Mouse (Mus musculus): Measurements from ENCODE around the gene Fes. TPM values are rescaled to one million over a fixed set of nuclear protein-coding genes. Genes with fewer than 3 reads are reported as not detected.

Gene Fes
- total and polyA plus RNA-seq, 3 experiments, result 2.7 to 6.6 TPM; not detected in 1

DNA sequence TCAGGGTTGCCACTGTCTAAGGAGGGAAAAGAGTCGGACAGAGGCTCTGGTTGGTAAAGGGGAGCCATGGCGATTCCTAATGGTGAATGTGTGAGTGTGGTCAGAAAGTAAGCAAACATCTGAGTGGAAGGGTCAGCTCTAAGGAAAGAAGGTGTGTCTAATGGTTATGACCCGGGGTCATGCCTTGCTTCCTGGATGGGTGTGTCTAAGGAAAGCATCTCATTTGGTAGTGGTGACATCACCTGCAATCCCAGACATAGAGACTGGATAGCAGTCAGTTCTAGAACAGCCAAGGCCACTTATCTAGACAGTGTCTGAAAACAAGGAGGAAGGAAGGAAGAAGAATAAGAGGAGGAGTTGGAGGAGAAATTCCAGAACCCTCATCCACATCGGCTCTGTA, 52.9 kb downstream of the Fes start:
- no peak overlapping the region for H3K27ac ChIP-seq (ENCODE audit: control insufficient read depth, low read depth, low read length)
- H3K36me3 ChIP-seq (ENCODE audit: control insufficient read depth in 1 of 2, insufficient read depth in 2 of 2, low read length in 2 of 2), result peaks cover 6 to 12% of the 10 kb centered on the region in 2 experiments
- H3K79me2 ChIP-seq (ENCODE audit: control insufficient read depth, insufficient read depth, low read length, poor library complexity), result peaks cover 10% of the 10 kb centered on the region
- TF ChIP-seq USF1 (IDR thresholded peaks at IDR 0.05; ENCODE audit: low read depth, low read length) (no peak), CTCF (IDR thresholded peaks at IDR 0.05 in 2 of 3, conservative IDR thresholded peaks at IDR 0.05 in 1 of 3; ENCODE audit: control insufficient read depth in 1 of 3, insufficient read depth in 1 of 3, low read depth in 2 of 3, low read length in 3 of 3, poor library complexity in 1 of 3, severe bottlenecking in 1 of 3) (no peak), SMC3 (IDR thresholded peaks at IDR 0.05; ENCODE audit: low read depth, low read length) (no peak)
- no peak overlapping the region for H3K4me3 ChIP-seq (ENCODE audit: control insufficient read depth in 1 of 2, insufficient read depth in 1 of 2, low read depth in 2 of 2, low read length in 2 of 2)
- H3K27me3 ChIP-seq (ENCODE audit: control insufficient read depth in 1 of 2, insufficient read depth in 2 of 2, low read length in 2 of 2), result no peaks in the 10 kb centered on the region
- no peak overlapping the region for H3K9ac ChIP-seq (ENCODE audit: control insufficient read depth, low read depth, low read length, poor library complexity, severe bottlenecking)
- DNase-seq (ENCODE audit: low read depth, low spot score), result no peak
- no peaks in the 10 kb centered on the region for H3K9me3 ChIP-seq (replicated peaks; ENCODE audit: insufficient read depth, low read length)
- peaks cover 0 to 9% of the 10 kb centered on the region in 2 experiments; a peak in 2 of 4 replicates for H3K4me1 ChIP-seq (ENCODE audit: control insufficient read depth in 1 of 2, insufficient read depth in 2 of 2, low read length in 2 of 2)

GRCm38 (mm10) chr7:80331433-80331832, 56.3 kb downstream of the Fes start:
- H3K9ac ChIP-seq (ENCODE audit: control insufficient read depth, low read depth, low read length, poor library complexity, severe bottlenecking), result no peak overlapping the region
- H3K4me1 ChIP-seq (ENCODE audit: control insufficient read depth in 1 of 2, insufficient read depth in 2 of 2, low read length in 2 of 2), result no peaks in the 10 kb centered on the region
- no peaks in the 10 kb centered on the region for H3K79me2 ChIP-seq (ENCODE audit: control insufficient read depth, insufficient read depth, low read length, poor library complexity)
- peaks cover 0 to 12% of the 10 kb centered on the region in 2 experiments; a peak in 2 of 4 replicates for H3K36me3 ChIP-seq (ENCODE audit: control insufficient read depth in 1 of 2, insufficient read depth in 2 of 2, low read length in 2 of 2)
- no peaks in the 10 kb centered on the region for H3K27me3 ChIP-seq (ENCODE audit: control insufficient read depth in 1 of 2, insufficient read depth in 2 of 2, low read length in 2 of 2)
- no peak for DNase-seq (ENCODE audit: low read depth, low spot score)
- no peaks in the 10 kb centered on the region for H3K9me3 ChIP-seq (replicated peaks; ENCODE audit: insufficient read depth, low read length)
- no peak overlapping the region for H3K4me3 ChIP-seq (ENCODE audit: control insufficient read depth in 1 of 2, insufficient read depth in 1 of 2, low read depth in 2 of 2, low read length in 2 of 2)
- TF ChIP-seq MEF2A (IDR thresholded peaks at IDR 0.05; ENCODE audit: extremely low read depth, insufficient replicate concordance, low read depth, low read length, poor library complexity, severe bottlenecking) (no peak), POLR2AphosphoS2 (IDR thresholded peaks at IDR 0.05; ENCODE audit: low read length) (no peak), BHLHE40 (IDR thresholded peaks at IDR 0.05; ENCODE audit: borderline replicate concordance, low read depth, low read length) (no peak), POLR2A (IDR thresholded peaks at IDR 0.05; ENCODE audit: control insufficient read depth in 1 of 2, insufficient read depth in 1 of 2, low read depth in 1 of 2, low read length in 2 of 2, poor library complexity in 1 of 2) (no peak), TCF12 (IDR thresholded peaks at IDR 0.05; ENCODE audit: low read depth, low read length) (no peak), GATA1 (IDR thresholded peaks at IDR 0.05; ENCODE audit: low read depth, low read length) (no peak), MAX (IDR thresholded peaks at IDR 0.05; ENCODE audit: low read length) (no peak), MXI1 (IDR thresholded peaks at IDR 0.05; ENCODE audit: low read depth, low read length) (no peak), EP300 (IDR thresholded peaks at IDR 0.05; ENCODE audit: low read depth in 1 of 2, low read length in 2 of 2) (no peak), HCFC1 (IDR thresholded peaks at IDR 0.05; ENCODE audit: low read depth, low read length) (no peak), KAT2A (conservative IDR thresholded peaks at IDR 0.05; ENCODE audit: low read depth, low read length) (no peak)
- no peak overlapping the region for H3K27ac ChIP-seq (ENCODE audit: control insufficient read depth, low read depth, low read length)

DNA sequence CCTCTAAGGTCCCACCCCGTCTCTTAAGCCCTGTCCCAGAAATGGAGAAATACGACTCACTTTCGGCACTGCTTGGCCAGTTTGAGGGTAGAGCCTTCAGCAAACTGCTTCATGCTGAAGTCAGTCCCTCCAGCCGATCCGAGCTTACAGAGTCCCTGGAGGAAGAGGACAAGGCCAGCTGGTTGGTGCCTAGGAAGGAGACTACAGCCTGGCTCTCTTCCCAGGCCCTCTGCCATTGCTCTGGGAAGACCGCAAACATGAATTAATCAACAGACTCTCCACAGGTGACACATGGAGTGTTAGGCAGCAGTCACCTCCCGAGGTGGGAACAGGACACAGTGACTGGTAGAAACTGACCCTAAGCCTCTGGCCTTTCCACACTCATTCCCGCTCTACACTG, 57.5 kb downstream of the Fes start:
- no peaks in the 10 kb centered on the region for H3K4me1 ChIP-seq (ENCODE audit: control insufficient read depth in 1 of 2, insufficient read depth in 2 of 2, low read length in 2 of 2)
- H3K9me3 ChIP-seq (replicated peaks; ENCODE audit: insufficient read depth, low read length), result no peaks in the 10 kb centered on the region
- no peak overlapping the region for H3K9ac ChIP-seq (ENCODE audit: control insufficient read depth, low read depth, low read length, poor library complexity, severe bottlenecking)
- H3K27ac ChIP-seq (ENCODE audit: control insufficient read depth, low read depth, low read length), result no peak overlapping the region
- H3K4me3 ChIP-seq (ENCODE audit: control insufficient read depth in 1 of 2, insufficient read depth in 1 of 2, low read depth in 2 of 2, low read length in 2 of 2), result no peak overlapping the region
- no peaks in the 10 kb centered on the region for H3K27me3 ChIP-seq (ENCODE audit: control insufficient read depth in 1 of 2, insufficient read depth in 2 of 2, low read length in 2 of 2)
- DNase-seq (ENCODE audit: low read depth, low spot score), result no peak
- H3K36me3 ChIP-seq (ENCODE audit: control insufficient read depth in 1 of 2, insufficient read depth in 2 of 2, low read length in 2 of 2), result peaks cover 0 to 12% of the 10 kb centered on the region in 2 experiments; a peak in 2 of 4 replicates
- H3K79me2 ChIP-seq (ENCODE audit: control insufficient read depth, insufficient read depth, low read length, poor library complexity), result no peaks in the 10 kb centered on the region
- TF ChIP-seq GABPA (IDR thresholded peaks at IDR 0.05; ENCODE audit: low read depth, low read length), result no peak
- TF ChIP-seq CHD1 (IDR thresholded peaks at IDR 0.05; ENCODE audit: low read depth, low read length), result no peak
- TF ChIP-seq EP300 (IDR thresholded peaks at IDR 0.05; ENCODE audit: low read depth in 1 of 2, low read length in 2 of 2), result no peak
- no peak for TF ChIP-seq USF2 (IDR thresholded peaks at IDR 0.05; ENCODE audit: borderline replicate concordance in 1 of 2, insufficient read depth in 1 of 2, low read depth in 1 of 2, low read length in 2 of 2)
- TF ChIP-seq TAL1 (IDR thresholded peaks at IDR 0.05; ENCODE audit: low read length), result no peak
- no peak for TF ChIP-seq MYC (IDR thresholded peaks at IDR 0.05; ENCODE audit: low read depth, low read length)
- TF ChIP-seq POLR2AphosphoS2 (IDR thresholded peaks at IDR 0.05; ENCODE audit: low read length), result no peak

All from MEL (cell line).